Mouse (Mus musculus): ENCODE results near the gene Slc4a10.
"Not testable (repeated sequence)": the region's sequence is repeated elsewhere in the genome, so short reads cannot be mapped to it uniquely, and the experiment has no call there.

Gene Slc4a10

DNA sequence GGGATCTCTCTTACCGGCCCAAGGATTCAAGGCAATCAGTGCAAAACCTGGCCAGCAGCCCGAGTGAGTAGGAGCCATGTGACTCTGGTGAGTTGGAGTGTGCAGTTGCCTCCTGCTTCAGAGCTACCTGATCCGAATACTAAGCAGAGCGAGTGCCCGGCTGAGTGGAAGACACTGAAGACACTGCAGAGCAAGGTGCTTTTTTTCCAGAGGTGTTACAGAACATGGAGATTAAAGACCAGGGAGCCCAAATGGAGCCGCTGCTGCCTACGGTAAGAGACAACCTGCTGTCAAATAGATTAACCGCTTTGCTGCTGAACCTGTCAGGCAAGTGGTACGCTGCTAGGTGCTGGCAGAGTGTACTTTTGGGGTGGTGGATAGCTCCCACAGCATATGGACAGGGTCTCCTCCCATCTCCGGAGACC, at the start of gene Slc4a10:
Gene Slc4a10 (plus strand): TSS at position 42 of the 425 bp plus-strand sequence.
- DNase-seq (ENCODE audit: low read depth) = no peak

- not testable (repeated sequence) for DNase-seq (ENCODE audit: low read depth)
These were observed 45.0 kb upstream of the Slc4a10 start for GRCm38 (mm10) chr2:62001251-62001650.

DNA sequence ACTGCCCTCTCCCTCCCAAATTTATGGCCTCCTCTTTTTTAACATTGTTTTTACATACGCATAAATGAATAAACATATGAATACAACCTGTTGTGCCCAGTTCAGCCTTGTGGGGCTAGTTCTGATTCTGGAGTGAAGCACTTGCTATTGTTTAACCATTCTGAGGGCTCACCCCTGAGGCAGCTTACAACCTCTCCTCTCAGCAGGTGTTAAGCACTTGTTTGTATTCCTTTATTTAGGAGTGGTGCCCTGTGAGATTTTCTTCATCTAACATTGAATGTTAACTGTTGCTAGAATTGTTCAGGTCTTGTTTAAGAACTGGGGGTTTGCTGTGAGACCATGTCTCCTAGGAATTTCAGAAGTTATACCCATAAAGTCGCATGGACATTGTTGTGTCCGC, 28.1 kb upstream of the Slc4a10 start:
- DNase-seq (ENCODE audit: low read depth) = no peak

DNA sequence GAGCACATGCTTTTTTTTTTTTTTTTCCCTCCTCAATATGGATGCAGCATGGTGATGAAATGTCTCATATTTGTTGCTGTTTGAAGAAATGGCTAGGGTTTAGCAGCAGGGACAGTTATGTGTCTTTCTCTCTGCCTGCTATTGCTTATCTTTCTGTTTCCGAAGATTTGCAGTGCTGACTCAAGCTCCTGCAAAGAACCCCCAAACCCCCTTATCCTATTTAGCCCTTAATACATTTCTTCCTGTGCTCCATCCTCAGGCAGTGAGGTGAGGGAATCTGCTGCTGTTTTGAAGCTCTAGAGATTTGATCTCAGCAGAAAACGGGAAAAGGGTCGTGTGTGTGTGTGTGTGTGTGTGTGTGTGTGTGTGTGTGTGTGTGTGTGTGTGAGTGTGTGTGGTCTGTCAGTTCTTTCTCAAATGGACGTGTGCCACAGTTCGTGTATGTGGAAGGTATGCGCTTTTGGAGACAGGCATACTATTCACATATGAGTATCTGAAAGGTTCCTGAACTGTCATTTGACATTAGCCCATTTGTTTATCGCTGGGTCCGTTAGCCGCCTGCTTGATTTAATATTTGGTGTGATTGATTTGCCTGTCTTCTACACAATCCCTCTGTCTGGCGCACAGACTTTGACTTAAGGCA, 720 bp downstream of the Slc4a10 start:
- no peak for DNase-seq (ENCODE audit: low read depth)

DNA sequence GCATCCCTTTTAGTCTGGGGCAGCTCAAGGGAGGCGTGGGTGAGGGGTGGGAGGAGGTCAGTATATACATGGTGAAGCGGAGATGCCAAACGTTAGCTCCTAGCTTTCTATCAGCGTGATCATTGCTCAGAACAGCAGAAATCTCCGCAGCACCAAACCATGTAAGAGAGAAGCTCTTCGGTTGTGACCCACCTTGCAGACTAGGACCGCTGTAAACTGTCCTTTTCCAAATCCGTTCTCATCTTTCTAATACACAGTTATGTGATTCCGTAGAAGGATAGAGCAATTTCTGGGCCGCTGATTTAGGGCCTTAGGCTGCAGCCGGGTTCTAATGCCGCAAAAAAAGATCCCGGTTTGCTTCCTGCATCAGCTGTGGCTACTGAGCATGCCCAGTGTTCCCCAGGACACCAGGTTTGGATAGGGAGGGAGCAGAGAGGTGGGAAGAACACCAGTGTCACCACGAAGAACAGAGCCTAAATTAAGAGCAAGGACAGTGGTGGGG, 1.3 kb downstream of the Slc4a10 start:
- DNase-seq (ENCODE audit: low read depth) = no peak

DNA sequence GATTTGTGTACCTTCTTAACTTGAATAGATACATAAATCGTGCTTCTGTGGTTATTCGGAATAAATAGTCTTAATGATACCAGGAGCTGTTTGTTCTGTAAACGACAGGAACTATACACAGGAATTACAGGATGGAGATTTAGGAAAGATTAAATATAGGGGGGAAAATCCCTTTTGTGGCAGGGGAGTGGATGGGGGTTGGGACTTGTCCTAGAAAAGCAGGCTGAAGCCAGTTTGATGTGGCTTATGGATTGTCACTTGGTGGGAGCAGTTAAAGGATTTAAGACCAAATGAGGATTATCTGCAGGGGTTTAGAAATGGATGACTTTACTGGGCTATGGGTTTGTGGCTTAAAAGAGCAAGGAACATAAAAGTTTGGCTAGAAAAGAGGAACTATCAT, 1.9 kb downstream of the Slc4a10 start:
- DNase-seq (ENCODE audit: low read depth) = no peak

- no peak for DNase-seq (ENCODE audit: low read depth)
These were observed 30.2 kb downstream of the Slc4a10 start for GRCm38 (mm10) chr2:62076512-62076911.

DNA sequence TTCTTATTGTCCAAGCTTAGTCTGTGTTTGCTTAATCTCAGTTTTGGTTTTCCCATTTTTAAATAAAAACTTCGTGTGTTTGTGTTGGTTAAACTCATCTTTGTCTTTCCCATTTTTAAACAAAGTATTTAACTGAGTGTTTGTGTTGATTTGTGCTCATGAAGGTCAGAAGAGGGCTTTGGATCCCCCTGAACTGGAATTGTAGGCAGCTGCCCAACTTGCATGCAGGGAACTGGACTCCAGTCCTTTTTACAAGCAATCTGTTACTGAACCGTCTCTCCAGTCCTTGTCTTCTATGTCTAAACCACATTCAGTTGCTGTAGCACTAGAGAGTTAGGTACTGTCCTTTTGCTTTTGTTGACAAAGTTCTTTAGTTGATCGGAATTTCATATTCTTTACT, 41.3 kb downstream of the Slc4a10 start:
- no peak for DNase-seq (ENCODE audit: low read depth)

GRCm38 (mm10) chr2:62088715-62089114, 42.5 kb downstream of the Slc4a10 start:
- DNase-seq (ENCODE audit: low read depth) = no peak

GRCm38 (mm10) chr2:62089208-62089607, 42.9 kb downstream of the Slc4a10 start:
- no peak for DNase-seq (ENCODE audit: low read depth)

- DNase-seq (ENCODE audit: low read depth) = no peak
These were observed 54.3 kb downstream of the Slc4a10 start for GRCm38 (mm10) chr2:62100526-62100925.

GRCm38 (mm10) chr2:62115346-62115745, 69.1 kb downstream of the Slc4a10 start:
- peak; percentile 20 for DNase-seq (ENCODE audit: low read depth)

DNA sequence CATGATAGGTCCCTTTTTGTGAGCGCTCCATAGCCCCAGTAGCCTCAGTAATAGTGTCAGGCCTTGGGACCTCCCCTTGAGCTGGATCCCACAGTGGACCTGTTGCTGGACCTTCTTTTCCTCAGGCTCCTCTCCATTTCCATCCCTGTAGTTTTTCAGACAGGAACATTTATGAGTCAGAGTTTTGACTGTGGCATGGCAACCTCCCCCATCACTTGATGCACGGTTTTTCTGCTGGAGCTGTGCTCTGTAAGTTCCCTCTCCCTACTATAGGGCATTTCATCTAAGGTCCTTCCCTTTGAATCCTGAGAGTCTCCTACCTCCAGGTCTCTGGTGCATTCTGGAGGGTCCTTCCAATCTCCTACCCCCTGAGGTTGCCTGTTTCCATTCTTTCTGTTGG, 83.7 kb downstream of the Slc4a10 start:
- no peak for DNase-seq (ENCODE audit: low read depth)

DNA sequence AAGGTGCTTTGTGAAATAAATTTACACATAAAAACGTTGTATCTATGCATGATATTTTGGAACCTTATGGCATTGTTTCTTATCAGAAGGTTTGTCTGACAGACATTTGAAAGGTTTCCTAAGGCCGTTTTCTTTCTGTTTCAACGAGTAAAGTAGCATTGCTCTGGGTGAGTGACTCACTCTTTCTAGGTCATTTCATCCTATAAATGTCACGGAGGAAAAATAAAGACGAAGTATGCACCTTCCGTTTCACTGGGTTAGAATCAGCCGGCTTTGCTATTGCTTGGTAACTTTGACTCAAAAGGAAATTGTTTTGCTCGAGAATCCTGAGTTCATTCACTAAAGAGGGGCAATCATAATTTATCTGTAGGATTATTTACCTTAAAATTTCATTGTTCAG, 88.6 kb downstream of the Slc4a10 start:
- no peak for DNase-seq (ENCODE audit: low read depth)

DNA sequence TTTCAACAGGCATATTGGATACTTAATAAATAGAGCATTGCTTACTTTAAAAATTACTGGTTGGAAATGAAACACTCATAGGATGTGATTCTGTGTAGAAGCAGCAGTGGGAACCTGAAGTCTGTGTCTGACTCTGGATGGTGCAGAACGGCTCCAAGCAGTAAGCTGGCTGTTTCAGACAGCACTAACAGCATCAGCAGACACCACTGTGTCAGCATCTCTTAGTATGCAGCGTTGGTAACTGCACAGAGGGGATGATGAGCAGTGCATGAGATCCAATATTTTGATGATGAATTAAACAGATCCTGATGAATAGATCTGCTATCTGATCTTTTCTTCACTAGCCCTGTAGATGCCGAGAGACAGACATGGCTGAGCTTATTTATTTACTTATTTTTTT, 101.4 kb downstream of the Slc4a10 start:
- DNase-seq (ENCODE audit: low read depth) = no peak

- DNase-seq (ENCODE audit: low read depth) = peak; percentile 37
These were observed 103.2 kb downstream of the Slc4a10 start for GRCm38 (mm10) chr2:62149421-62149820.

DNA sequence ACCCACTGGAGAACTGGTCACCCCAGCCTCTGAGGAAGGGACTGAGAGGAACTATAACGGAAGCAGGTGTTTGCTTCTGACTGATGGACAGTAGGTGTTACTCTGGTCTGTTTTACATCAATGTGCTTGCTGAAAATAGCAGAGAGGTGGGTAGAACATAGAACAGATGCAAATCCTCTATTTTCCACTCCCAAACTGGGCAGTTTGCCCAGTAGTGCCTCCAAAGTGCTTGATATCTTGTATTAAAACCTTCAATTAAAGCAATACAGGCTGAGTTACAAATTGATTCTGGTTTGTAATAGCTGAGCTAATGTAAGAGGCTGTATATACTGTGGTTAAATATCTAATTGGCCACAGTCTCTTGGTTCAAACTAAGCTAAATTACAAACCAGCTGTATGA, 104.6 kb downstream of the Slc4a10 start:
- peak; percentile 5 for DNase-seq (ENCODE audit: low read depth)

DNA sequence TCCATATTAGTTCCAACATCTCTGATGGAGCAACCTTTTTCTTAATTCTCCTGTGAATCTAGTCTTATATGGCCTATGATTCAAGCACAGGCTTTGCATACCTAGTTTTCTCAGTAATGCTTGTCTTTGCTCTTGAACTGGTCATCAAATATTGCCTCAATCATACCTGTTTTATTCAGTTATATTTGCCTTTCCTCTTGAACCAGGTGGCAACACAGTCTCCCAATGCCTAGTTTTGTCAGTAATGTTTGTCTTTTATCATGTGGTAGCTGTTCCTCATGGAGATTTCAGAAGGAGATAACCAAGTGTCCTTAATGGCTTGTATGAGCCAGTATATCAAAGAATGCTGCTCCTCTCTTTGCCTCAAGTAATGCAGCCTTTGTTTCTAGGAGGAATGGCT, 163.8 kb downstream of the Slc4a10 start:
- DNase-seq (ENCODE audit: low read depth) = no peak

GRCm38 (mm10) chr2:62211106-62211505, 164.8 kb downstream of the Slc4a10 start:
- no peak for DNase-seq (ENCODE audit: low read depth)

DNA sequence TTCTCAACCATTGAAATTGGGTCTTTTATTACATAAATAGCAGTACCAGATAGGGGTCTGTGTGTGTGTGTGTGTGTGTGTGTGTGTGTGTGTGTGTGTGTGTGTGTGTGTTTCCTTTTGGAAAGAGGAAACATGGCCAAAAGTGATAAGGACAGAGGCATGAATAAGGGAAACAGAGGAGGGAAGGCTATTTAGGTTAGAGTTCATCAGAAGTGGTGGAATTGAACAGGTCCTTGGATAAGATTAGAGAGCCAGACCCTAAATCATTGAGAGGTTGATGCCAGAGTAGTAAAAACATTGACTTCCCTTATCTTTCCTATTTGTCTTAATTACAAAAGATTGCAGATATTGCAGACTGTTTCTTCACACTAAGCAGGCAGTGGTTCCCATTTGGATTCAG, 181.3 kb downstream of the Slc4a10 start:
- DNase-seq (ENCODE audit: low read depth) = no peak

DNA sequence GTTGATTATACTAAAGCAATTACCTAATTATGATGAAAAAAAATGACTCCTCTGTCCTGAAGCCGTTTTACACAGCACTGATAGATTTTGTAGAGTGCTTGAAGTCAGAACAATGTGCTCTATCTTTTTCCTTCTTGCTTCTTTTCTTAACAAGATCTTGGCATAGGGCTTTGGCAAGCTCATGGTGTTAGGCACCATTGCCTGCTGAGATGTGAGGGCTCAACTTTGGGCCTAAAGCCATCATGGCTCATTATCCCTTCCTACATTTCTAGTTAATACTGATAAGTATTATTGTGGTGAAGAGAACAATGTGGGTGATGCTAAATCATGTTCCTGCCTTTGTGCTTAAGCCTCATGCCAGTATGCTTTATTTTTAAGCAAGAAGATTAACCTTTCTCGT, 185.0 kb downstream of the Slc4a10 start:
- no peak for DNase-seq (ENCODE audit: low read depth)

GRCm38 (mm10) chr2:62244167-62244566, 197.9 kb downstream of the Slc4a10 start:
- DNase-seq (ENCODE audit: low read depth) = no peak

GRCm38 (mm10) chr2:62268467-62268866, 222.2 kb downstream of the Slc4a10 start:
- no peak for DNase-seq (ENCODE audit: low read depth)

DNA sequence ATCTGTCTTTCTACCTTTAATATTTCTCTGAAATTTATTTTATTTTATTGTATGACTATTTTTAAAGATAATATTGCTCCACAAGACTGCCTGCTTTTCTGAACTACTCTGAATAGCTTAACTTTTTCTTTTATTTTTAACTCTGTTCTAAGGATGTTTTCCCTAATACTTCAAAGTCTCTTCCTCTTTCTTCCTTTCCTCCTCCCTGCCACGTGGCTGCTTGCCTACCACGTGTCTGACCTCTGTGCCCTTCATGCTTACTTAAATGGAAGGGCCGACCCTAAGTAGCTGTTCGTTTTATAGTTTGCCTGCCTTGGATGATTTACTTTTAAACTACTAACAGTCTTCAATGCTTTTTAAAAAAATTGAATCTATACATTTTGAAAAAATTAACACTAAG, 225.6 kb downstream of the Slc4a10 start:
- no peak for DNase-seq (ENCODE audit: low read depth)

Measured in NIH3T3 (cell line).